Mouse (Mus musculus): ENCODE data around the gene Dock4.
"Not testable (repeated sequence)": the region's sequence is repeated elsewhere in the genome, so short reads cannot be mapped to it uniquely, and the experiment has no call there.

Dock4 gene

DNA sequence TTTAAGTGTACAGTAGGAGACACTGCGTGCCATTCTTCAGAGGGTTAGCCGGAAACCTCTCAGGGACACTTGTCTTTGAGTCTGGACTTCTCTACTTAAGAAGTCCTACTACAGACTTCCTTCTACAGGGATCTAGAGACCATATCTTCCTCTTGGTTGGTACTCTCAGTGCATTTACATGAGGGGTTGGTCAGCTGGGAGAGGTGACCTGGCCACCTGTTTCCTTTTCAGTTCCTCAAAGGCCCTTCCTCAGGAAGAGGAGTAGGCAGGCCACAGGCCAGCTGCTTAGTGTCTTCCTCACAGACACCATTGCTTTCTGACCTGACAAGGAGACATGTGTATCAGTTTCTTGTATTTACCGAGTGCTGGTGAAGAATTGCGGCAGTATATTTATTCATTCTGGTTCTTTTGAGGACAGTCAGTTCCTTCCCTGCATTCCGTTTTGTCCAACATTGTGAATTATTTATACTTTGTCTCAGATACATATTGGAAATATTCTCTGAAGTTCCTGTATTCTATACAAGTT lies 380.2 kb downstream of the Dock4 start:
- no peak for DNase-seq (ENCODE audit: low spot score)

DNA sequence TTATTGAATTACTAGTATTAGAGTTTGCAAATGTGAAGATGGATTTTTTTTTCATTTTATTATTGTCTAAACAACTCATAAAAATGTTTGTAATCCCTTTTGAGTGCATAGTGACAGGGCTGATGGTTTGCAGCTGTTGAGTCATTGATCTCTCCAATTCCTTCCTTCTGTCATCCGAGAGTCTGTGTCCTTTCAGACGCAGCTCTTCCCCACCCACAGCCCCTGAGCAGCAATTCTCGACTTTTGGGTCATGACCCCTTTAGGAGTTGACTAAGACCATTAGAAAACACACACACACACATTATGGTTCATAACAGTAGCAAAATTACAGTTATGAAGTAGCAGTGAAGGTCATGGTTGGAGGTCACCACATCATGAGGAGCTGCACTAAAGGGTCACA lies 380.7 kb downstream of the Dock4 start:
- DNase-seq (ENCODE audit: low spot score) = no peak

DNA sequence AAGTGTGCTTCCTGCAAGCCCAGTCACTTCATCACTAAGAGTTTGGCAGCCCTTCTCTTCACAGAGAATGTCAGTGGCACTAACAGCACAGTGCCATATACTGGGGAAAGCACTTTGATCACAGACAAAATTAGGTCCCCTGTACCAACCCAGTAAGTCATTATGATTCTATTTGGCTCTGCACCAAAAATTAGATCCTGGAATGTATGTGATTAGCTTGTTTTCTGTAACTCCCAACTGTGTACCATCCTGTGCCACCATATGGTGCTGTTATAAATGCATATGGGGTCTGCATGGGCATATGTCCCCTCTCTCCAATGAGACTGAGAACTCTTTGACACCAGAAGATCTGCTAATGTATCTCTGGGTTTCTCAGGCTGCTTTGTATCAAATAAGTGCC lies 382.3 kb downstream of the Dock4 start:
- DNase-seq (ENCODE audit: low spot score) = no peak

DNA sequence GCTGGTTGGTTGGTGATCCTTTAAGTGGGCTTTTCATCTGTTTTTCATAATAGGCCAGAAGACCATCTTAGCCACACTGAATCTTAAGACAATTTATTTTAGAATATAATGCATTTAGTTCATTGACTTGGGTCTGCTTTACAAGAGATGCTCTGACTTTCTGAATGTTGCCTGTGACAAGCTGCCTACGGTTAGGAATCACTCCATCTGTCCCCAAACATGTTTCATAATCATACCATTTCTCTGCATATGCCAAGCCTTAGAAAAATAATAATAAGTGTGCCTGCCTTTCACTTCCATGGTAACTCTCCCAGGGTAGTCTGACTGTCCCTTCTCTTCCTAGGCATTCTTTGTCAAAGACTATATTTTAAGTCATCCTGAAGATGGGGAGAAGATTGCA lies 383.5 kb downstream of the Dock4 start:
- DNase-seq (ENCODE audit: low spot score) = no peak

DNA sequence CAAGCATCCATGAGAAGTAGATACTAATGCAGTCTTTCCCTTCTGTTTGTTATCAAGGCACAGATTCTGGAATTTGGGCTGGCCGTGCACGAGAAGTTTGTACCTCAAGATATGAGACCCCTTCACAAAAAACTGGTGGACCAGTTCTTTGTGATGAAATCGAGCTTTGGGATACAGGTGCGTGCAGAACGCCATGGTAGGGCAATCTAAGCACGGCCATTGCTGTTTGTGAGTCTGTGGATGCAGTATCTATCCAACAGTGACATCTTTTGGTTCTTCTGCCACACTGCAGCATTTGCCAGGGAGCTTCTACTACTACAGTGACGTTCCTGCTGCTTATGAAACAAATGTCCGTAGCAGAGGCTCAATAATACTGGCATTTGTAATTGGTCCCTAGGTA lies 386.4 kb downstream of the Dock4 start:
- peak; percentile 71 for DNase-seq (ENCODE audit: low spot score)

DNA sequence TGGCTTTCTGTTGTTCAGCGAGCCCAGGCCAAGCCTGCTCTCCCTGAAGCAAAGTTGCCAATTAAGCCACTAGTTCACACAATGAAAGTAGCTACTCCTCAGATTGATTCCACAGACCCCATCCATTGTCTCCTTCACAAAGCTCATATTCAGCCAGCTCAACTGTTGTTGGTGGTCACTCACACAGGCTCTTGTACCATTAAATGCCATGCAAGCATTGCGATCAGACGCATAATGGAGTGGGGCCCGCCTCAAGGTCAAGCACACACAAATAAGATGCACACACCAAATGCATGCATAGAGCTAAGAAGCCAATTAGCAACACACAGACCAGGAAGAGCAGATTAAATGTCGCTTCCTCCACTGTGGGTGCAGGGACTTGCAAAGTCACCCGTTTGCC lies 391.2 kb downstream of the Dock4 start:
- peak; percentile 82 for DNase-seq (ENCODE audit: low spot score)

DNA sequence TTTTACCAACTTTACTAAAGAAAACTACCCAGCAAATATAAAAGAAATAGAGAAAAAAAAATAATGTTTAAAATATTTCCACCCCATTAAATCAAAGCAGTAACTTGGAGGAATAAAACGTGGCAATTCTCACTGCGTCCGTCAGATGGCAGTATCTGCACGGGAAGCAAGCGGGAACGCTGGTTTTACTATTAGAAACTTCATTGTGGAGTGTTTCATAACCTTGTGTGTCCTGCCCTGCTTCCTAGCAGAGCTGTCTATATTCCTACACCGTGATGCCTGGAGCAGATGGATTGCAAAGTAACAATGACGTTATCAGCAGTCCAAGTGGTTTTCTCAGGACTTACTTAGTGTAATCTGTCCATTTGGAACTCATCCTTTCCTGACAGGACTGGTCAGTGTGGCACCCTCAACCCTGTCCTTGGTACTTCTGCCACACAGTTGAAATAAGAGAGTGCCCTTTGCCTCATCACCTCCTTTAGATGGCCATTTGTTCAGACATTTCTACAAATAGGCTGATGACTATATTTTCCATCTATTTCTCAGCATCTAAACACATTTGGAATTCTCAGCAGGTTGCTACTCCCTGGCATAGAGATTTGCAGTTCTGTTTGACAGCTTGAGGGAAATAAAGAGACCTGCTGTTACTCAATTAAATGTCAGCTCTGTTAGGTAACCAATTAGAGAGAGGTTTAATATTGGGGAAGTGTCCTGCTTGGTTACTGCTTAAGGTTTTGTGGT lies 392.0 kb downstream of the Dock4 start:
- peak; percentile 88 for DNase-seq (ENCODE audit: low spot score)

DNA sequence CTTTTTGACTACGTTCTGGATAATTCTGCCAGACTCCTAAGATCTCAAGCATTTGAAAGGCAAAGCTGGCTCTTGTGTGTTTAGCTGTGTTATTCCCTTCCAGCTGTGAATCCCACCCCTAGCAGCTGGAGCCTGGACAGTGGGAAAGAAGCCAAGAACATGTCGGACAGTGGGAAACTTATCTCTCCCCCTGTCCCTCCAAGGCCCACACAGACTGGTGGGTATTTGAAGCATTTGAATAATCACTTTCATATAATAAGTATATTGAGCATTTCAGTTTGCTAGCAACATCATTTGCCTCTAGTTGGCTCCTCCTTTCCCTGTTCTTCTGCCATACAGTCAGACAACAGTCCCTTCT lies 392.6 kb downstream of the Dock4 start:
- no peak for DNase-seq (ENCODE audit: low spot score)

DNA sequence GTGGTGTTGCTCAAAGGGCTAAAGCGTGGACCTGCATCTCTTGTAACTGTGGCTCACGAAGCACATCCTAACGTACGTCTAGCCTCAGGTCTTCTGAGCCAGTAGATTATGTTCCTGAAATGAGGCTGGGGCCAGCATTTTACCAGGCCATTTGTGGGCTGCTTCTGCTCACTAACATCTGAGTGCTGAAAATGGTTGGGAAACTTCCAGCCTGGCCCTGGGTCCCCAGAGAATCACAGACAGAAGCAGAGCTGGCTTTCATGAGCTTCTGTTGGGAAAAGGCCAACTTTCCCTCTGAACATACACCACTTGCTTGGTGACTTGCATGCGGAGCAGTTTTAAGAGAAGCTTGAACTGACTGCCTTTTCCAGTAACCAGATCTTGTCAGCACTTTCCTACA lies 393.2 kb downstream of the Dock4 start:
- no peak for DNase-seq (ENCODE audit: low spot score)

DNA sequence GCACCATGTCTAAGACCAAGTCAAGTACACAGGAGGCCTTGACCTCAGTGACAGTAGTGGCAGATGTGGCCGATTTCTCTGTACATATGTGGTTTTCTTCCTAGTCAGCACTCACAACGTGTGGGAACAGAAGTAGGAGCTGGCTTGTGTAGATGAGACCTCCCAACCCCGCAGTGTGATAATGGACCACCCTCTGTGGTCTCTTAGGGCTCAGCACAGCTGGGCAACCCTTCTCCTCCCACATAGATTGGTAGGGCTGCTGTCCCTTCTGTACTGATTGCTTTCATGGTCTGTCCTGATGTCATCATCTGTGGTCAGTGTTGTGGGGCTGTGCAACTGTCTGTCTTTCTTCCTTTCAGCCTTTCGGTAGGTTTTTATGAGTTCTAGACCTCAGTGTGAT lies 394.1 kb downstream of the Dock4 start:
- DNase-seq (ENCODE audit: low spot score) = no peak

DNA sequence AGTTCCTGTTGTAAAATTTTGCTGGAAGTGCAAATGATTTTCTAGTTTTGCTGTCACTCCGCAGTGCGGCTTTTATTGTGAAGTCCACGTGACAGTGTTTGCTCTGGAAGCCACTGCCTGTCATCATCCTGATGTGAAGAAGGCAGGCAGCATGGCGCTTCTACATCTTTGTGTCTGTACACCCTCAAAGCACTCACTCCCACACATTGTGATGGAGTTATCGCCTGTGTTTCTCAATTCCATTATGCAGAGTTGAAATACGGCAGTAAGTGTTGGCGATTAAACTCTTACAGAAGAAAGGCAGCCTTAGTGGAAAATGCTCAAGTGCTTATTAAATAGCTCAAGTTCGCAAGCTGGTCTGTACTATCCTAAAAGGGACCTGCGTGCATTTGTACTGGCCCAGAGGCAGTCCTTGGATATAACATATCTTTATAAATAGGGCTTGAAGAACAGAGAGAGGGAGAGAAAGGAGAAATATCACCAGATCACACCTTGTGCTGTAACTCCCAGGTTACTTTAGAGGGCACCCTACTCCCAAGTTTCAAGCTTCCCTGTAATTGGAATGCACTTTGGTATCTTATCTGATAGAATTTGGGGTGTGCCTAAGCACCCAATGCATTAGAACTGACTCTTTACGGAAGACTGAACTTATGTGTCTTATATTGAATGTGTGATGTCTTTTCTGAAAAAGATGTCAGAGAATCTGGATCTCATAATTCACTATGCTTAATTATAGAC lies 396.7 kb downstream of the Dock4 start:
- DNase-seq (ENCODE audit: low spot score) = peak; percentile 48

DNA sequence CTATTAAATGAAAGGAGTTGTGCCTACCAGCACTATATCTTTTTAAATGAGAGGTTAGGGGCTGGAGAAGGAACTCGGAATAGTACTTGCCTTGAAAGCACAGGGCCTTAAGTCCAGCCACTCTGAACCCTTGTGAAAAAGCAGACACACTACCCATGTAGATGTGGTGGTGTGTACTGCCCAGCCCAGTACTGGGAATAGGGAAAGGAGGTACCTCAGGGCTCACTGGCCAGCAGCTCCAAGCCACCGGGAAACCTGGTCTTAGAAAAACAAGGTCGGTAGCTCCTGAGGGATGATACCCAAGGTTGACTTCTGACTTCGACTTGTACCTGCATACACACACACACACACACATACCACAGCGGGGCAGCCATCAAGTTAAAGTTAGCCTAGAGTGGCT lies 397.2 kb downstream of the Dock4 start:
- DNase-seq (ENCODE audit: low spot score) = no peak

DNA sequence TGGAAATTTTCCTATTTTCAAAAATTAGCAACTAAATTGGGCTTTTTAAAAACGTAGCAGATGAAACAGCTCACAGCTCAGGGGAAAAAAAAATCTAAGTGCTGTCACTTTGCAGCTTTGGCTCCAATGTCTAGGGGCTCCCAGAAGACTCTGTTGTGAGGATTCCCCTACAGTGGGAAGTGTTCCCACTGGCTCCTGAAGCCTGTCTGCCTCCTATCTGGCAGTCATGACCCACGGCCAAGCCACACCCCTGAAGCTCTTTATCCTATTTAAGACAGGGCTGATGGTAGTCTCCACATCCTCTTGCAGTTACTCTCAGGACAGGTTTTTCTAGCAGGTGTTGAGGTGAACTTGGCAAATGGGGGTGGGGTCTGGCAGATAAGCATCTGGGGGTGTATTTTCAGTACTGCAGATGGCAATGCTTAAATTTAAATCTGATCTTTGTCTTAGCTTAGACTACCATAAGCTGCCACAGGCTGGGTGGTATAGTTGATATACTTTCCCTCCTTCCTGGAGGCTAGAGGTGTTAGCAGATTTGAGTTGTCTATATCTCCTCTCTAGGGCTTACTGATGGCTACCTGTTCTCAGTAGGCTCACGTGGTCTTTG lies 397.8 kb downstream of the Dock4 start:
- DNase-seq (ENCODE audit: low spot score) = no peak

DNA sequence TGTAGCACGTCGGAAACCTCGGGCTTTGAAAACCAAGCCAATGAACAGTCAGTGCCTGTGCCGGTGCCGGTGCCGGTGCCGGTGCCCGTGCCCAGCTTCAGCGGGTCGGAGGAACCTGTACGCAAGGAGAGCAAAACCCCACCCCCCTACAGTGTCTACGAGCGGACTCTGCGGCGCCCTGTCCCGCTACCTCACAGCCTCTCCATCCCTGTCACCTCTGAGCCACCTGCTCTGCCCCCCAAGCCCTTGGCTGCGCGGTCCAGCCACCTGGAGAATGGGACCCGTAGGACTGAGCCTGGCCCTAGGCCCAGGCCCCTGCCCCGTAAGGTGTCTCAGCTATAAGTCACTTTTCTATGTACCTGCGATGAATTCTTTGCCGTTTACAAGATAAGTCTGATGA lies 398.6 kb downstream of the Dock4 start:
- DNase-seq (ENCODE audit: low spot score) = no peak

DNA sequence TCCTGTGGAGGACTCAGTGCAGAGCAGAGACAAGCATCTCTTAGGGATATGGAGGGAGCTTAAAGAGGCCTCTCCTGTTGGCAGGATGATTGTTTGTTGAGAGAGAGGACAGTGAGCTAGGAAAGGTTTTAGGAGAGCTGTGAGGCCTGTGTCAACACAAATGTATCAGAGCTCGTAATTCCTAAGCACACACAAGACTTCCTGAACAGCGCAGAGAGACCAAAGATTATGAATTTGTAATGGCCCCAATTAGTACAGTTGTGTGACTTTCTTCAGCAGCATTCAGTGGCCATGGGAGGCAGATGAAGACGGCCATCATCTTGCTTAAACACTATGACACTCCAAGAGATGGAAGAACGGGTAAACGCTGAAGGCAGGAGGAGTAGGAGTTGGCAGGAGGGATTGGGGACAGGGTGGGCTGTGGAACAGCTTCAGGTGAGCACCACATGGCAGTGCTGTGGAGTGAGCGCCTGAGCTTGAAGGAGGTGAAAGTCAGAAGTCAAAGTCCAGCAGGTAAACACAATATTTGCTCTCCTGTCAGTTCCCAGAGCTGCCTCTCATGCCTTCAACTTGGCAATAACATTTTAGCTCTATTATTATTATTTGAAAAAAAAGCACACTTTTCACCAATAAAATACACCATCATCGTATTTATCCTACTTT lies 409.1 kb downstream of the Dock4 start:
- no peak for DNase-seq (ENCODE audit: low spot score)

DNA sequence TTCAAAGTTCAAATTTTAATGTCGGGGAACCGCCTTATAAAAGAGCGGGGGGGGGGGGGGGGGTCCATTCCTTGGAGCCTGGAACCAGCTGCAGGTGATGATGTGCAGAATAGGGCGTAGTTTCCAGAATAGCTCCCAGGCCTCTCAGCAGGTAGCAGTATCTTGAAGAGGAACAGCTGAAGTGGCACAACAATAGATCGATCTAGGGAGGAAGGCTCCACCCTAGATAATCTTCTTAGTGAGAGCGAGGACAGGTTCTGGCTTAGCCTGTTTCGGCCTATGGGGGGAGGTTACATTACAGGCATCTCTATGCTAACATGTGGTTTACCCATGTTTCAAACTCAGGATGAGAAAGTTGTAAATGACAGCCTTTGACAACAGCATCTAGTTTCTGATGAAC lies 411.7 kb downstream of the Dock4 start:
- no peak for DNase-seq (ENCODE audit: low spot score)

DNA sequence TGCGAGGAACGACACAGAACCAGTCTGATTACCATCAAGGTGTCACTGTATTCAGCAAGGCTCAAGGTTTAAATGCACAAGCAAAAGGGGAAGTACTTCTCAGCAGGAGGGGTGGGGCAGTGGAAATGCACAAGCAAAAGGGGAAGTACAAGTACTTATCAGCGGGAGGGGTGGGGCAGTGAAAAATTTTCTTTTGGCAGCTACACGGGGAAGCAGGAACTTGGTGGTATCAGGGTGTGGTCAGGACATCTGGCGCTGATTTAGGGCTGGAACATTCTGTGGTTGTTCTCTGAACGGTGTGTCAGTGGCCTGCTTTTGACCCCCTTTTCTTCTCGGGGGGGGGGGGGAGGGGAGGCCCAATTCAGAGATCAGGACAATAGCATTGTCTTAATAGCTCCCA lies 413.0 kb downstream of the Dock4 start:
- not testable (repeated sequence) for DNase-seq (ENCODE audit: low spot score)

DNA sequence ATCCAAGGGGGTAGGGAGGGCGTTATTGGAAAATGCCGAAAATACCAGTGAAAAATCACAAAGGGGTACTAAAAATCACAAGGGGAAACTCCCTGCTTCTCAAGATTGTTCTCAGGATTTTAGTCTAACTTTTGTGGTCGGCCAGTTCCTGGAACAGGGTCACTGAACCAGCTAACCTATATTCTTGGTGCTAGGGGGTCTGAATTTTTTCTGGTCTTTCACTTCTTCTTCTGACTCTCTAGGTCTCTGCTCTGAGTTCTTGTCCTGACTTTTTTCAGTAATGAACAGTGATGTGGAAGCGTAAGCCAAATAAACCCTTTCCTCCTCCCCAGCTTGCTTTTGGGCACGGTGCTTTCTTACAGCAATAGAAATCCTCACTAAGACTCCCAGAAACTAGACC lies 424.6 kb downstream of the Dock4 start:
- DNase-seq (ENCODE audit: low spot score) = no peak

DNA sequence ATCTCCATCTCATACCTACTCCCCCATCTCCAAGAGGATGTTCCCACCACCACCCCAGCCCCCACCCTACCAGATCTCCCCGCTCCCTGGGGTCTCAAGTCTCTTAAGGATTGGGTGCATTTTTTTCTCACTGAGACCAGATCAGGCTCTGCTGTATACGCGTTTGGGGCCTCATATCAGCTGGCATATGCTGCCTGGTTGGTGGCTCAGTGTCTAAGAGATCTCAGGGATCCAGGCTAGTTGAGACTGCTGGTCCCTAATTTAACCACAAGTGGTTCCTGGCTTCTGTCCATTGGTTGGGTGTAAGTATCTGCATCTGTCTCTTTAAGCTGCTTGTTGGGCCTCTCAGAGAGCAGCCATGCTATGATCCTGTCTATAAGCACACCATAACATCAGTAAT lies 427.0 kb downstream of the Dock4 start:
- DNase-seq (ENCODE audit: low spot score) = no peak

DNA sequence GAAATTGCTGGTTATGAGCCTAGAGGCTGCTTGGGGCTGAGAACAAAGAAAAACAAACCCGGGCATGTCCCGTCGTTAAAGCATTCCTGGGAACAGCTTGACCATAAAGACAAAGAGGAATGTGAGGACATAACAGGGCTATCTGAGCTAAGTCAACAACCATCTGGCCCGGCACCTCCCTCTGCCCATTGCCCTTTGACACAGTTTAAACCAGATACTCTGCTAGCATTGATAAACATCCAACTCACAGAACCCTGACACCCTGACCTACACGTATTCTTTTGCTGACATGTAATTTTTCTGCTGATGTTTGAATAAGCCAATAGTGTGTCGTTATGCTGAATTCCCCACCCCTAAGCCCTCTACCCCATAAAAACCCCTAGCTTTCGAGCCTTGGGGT lies 427.5 kb downstream of the Dock4 start:
- not testable (repeated sequence) for DNase-seq (ENCODE audit: low spot score)

DNA sequence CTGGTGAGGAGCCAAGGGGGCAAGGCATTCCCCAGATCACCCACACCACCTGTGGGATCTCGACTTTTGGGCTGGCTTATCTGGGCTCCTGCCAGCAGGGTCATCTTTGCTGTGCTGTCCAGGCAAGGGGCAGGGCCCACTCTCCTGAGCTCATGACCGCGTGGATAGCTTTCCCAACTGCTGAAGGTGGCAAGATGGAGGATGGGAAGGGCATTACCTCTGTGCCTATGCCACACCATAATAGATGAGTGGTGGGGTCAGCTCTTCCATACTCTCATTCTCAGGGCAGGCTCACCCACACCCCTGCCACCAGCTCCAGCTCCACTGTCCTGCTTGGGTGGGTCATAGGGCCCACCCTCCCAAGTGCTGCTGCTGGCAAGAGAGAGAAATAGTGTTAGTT lies 439.2 kb downstream of the Dock4 start:
- no peak for DNase-seq (ENCODE audit: low spot score)

DNA sequence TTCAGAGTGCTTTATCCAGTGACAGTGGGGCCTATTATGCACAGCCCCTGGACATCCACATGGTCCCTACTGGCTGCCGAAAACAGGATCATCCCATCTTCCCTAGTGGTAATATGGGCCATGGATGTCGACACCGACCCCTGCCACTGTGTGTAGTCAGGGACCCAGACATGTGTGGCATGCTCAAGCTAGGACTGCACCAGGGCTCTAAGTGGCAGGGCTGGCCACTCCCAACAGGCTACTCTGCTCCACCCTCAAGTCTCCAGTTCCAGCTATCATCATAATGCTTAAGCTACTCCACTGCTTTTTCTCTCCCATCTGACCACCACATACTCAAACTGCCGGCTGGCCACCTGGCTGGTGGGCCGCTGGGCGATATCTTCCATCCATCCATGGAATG lies 439.6 kb downstream of the Dock4 start:
- DNase-seq (ENCODE audit: low spot score) = no peak

DNA sequence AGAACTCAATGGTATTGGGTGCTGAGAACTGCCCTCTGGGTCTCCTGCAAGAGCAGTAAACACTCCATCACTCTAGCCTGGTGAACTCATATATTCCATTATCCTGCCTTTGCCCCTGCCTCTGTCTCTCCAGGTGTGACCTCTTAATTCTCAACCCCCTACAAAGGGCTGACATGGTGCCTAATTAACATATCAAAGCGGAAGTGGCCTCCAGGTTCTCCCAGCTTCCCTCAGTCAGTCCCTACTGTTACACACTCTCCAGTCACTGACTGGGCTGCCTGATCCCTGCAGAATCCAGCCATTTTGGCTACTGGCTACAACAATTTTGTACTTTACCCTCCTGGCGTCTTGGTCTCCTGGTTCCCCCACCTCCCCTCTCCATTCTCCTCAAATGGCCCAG lies 441.7 kb downstream of the Dock4 start:
- DNase-seq (ENCODE audit: low spot score) = no peak

Measured in retina, embryonic 14.5 days (tissue).